Mouse (Mus musculus): ENCODE measurements around the gene Lmtk2. TPM values are rescaled to one million over a fixed set of nuclear protein-coding genes. Genes with fewer than 3 reads are reported as not detected.

Lmtk2 gene
- polyA plus RNA-seq, 1 experiment from 2014 or later: 5.6 TPM

GRCm38 (mm10) chr5:144231410-144231809 is 131.2 kb downstream of the Lmtk2 start:
- Histone ChIP-seq H3K27me3 (ENCODE audit: control insufficient read depth, insufficient read depth, low read length) (no peaks in the 10 kb centered on the region), H3K4me2 (replicated peaks; ENCODE audit: low read depth, low read length) (no peak overlapping the region), H3K9ac (replicated peaks; ENCODE audit: low read depth, low read length) (no peak overlapping the region), H3K9me3 (ENCODE audit: control insufficient read depth, low read depth, low read length) (no peaks in the 10 kb centered on the region), H3K36me3 (ENCODE audit: control insufficient read depth, insufficient read depth, low read length) (no peaks in the 10 kb centered on the region), H3K4me3 (ENCODE audit: low read depth, low read length) (no peak overlapping the region), H3K4me1 (ENCODE audit: control insufficient read depth, insufficient read depth, low read length) (no peaks in the 10 kb centered on the region), H3K27ac (ENCODE audit: low read length) (no peak overlapping the region)
- 72% methylated on average over 1 of the region's 1 CpGs for WGBS
- no peak for ATAC-seq (ENCODE audit: insufficient number of reproducible peaks, insufficient read depth, low FRiP score, low read depth)

- H3K4me2 ChIP-seq (replicated peaks; ENCODE audit: low read depth, low read length): no peak overlapping the region
- WGBS: 88% methylated on average over 5 of the region's 5 CpGs
- no peak overlapping the region for H3K4me3 ChIP-seq (ENCODE audit: low read depth, low read length)
- no peak overlapping the region for H3K9ac ChIP-seq (replicated peaks; ENCODE audit: low read depth, low read length)
- no peak overlapping the region for H3K27ac ChIP-seq (ENCODE audit: low read length)
- no peaks in the 10 kb centered on the region for H3K27me3 ChIP-seq (ENCODE audit: control insufficient read depth, insufficient read depth, low read length)
- no peaks in the 10 kb centered on the region for H3K36me3 ChIP-seq (ENCODE audit: control insufficient read depth, insufficient read depth, low read length)
- no peak for ATAC-seq (ENCODE audit: insufficient number of reproducible peaks, insufficient read depth, low FRiP score, low read depth)
- no peaks in the 10 kb centered on the region for H3K4me1 ChIP-seq (ENCODE audit: control insufficient read depth, insufficient read depth, low read length)
- no peaks in the 10 kb centered on the region for H3K9me3 ChIP-seq (ENCODE audit: control insufficient read depth, low read depth, low read length)
These were observed 132.3 kb downstream of the Lmtk2 start for GRCm38 (mm10) chr5:144232531-144232930.

GRCm38 (mm10) chr5:144234222-144234621 is 134.0 kb downstream of the Lmtk2 start:
- no peaks in the 10 kb centered on the region for H3K4me1 ChIP-seq (ENCODE audit: control insufficient read depth, insufficient read depth, low read length)
- H3K36me3 ChIP-seq (ENCODE audit: control insufficient read depth, insufficient read depth, low read length): no peaks in the 10 kb centered on the region
- H3K27me3 ChIP-seq (ENCODE audit: control insufficient read depth, insufficient read depth, low read length): no peaks in the 10 kb centered on the region
- no peak for ATAC-seq (ENCODE audit: insufficient number of reproducible peaks, insufficient read depth, low FRiP score, low read depth)
- no peaks in the 10 kb centered on the region for H3K9me3 ChIP-seq (ENCODE audit: control insufficient read depth, low read depth, low read length)
- 74% methylated on average over 6 of the region's 6 CpGs for WGBS
- H3K9ac ChIP-seq (replicated peaks; ENCODE audit: low read depth, low read length): no peak overlapping the region
- no peak overlapping the region for H3K27ac ChIP-seq (ENCODE audit: low read length)
- H3K4me3 ChIP-seq (ENCODE audit: low read depth, low read length): no peak overlapping the region
- H3K4me2 ChIP-seq (replicated peaks; ENCODE audit: low read depth, low read length): no peak overlapping the region

GRCm38 (mm10) chr5:144234714-144235113 is 134.5 kb downstream of the Lmtk2 start:
- no peaks in the 10 kb centered on the region for H3K36me3 ChIP-seq (ENCODE audit: control insufficient read depth, insufficient read depth, low read length)
- 84% methylated on average over 7 of the region's 7 CpGs for WGBS
- no peak overlapping the region for H3K4me3 ChIP-seq (ENCODE audit: low read depth, low read length)
- no peak overlapping the region for H3K4me2 ChIP-seq (replicated peaks; ENCODE audit: low read depth, low read length)
- ATAC-seq (ENCODE audit: insufficient number of reproducible peaks, insufficient read depth, low FRiP score, low read depth): no peak
- H3K9ac ChIP-seq (replicated peaks; ENCODE audit: low read depth, low read length): no peak overlapping the region
- no peak overlapping the region for H3K27ac ChIP-seq (ENCODE audit: low read length)
- H3K4me1 ChIP-seq (ENCODE audit: control insufficient read depth, insufficient read depth, low read length): no peaks in the 10 kb centered on the region
- H3K9me3 ChIP-seq (ENCODE audit: control insufficient read depth, low read depth, low read length): no peaks in the 10 kb centered on the region
- H3K27me3 ChIP-seq (ENCODE audit: control insufficient read depth, insufficient read depth, low read length): no peaks in the 10 kb centered on the region

Other genes with a start within 250 kb of the Lmtk2 start
- gene Ankrd61, start 202.8 kb upstream of the Lmtk2 start, polyA plus RNA-seq (2014; fragmentation: Nextera tagmentation; extraction: Ambion mirVana): 0.36 and 0.38 TPM in 2 replicates
- gene Aimp2, start 190.6 kb upstream of the Lmtk2 start, polyA plus RNA-seq (2014; fragmentation: Nextera tagmentation; extraction: Ambion mirVana): 94.9 and 95.8 TPM in 2 replicates
- gene Pms2, start 190.5 kb upstream of the Lmtk2 start, polyA plus RNA-seq (2014; fragmentation: Nextera tagmentation; extraction: Ambion mirVana): 30.8 and 33.7 TPM in 2 replicates
- gene Gm42421, start 172.3 kb upstream of the Lmtk2 start, polyA plus RNA-seq (2014; fragmentation: Nextera tagmentation; extraction: Ambion mirVana): 0.65 TPM in 1 of 2 replicates, not detected in the other
- 0.60 and 1.4 TPM in 2 replicates for gene Rsph10b, start 167.4 kb upstream of the Lmtk2 start, polyA plus RNA-seq (2014; fragmentation: Nextera tagmentation; extraction: Ambion mirVana)
- gene Ccz1, start 85.6 kb upstream of the Lmtk2 start, polyA plus RNA-seq (2014; fragmentation: Nextera tagmentation; extraction: Ambion mirVana): 78.0 and 80.7 TPM in 2 replicates
- 0.55 TPM in 1 of 2 replicates, not detected in the other for gene Ocm, start 73.8 kb upstream of the Lmtk2 start, polyA plus RNA-seq (2014; fragmentation: Nextera tagmentation; extraction: Ambion mirVana)
- gene Bhlha15, start 89.8 kb downstream of the Lmtk2 start, polyA plus RNA-seq (2014; fragmentation: Nextera tagmentation; extraction: Ambion mirVana): 0.32 and 2.5 TPM in 2 replicates
- 17.0 and 18.3 TPM in 2 replicates for gene Tecpr1, start 123.2 kb downstream of the Lmtk2 start, polyA plus RNA-seq (2014; fragmentation: Nextera tagmentation; extraction: Ambion mirVana)
- 135 and 137 TPM in 2 replicates for gene Bri3, start 144.0 kb downstream of the Lmtk2 start, polyA plus RNA-seq (2014; fragmentation: Nextera tagmentation; extraction: Ambion mirVana)